Mouse (Mus musculus) ES-E14 (cell line): ENCODE results near the gene Ripor2. TPM values are rescaled to one million over a fixed set of nuclear protein-coding genes. Genes with fewer than 3 reads are reported as not detected.
"Not testable (repeated sequence)": the region's sequence is repeated elsewhere in the genome, so short reads cannot be mapped to it uniquely, and the experiment has no call there.

Source experiments
- DNase-seq: peaks from one replicate; pipeline ENCODE4 v3.0.0-alpha.2; 2013; ENCODE audit warnings: low read depth, low spot score
- H3K27ac ChIP-seq: 2 replicates; pipeline ENCODE4 v1.5.1; 2012; ENCODE audit warnings: low read depth, mild to moderate bottlenecking, low read length, moderate library complexity, mixed read lengths; ENCODE audit not compliant: poor library complexity, insufficient read depth, severe bottlenecking
- H3K36me3 ChIP-seq: 2 replicates; pipeline ENCODE4 v1.6.1; 2012; ENCODE audit warnings: mild to moderate bottlenecking, low read length, moderate library complexity, mixed read lengths; ENCODE audit not compliant: control insufficient read depth, poor library complexity, insufficient read depth, severe bottlenecking
- H3K4me1 ChIP-seq, 2 experiments: fragments of 150-350 bp in 1 of 2; sonication (generic) in 1 of 2; 2 replicates each; pipeline ENCODE4 v1.6.1; 2012; ENCODE audit warnings: low read length in 2 of 2, mild to moderate bottlenecking in 1 of 2, mixed read lengths in 1 of 2; ENCODE audit not compliant: control insufficient read depth in 2 of 2, insufficient read depth in 2 of 2, poor library complexity in 1 of 2
- H3K4me3 ChIP-seq, 2 experiments: fragments of 150-350 bp in 1 of 2; sonication (generic) in 1 of 2; 2 replicates each; pipeline ENCODE4 v1.5.1; 2012; ENCODE audit warnings: low read length in 2 of 2, low read depth in 1 of 2, mild to moderate bottlenecking in 1 of 2, mixed read lengths in 1 of 2; ENCODE audit not compliant: insufficient read depth in 1 of 2, poor library complexity in 1 of 2, severe bottlenecking in 1 of 2
- H3K9ac ChIP-seq: 2 replicates; pipeline ENCODE4 v1.6.1; 2012; ENCODE audit warnings: low read depth, mild to moderate bottlenecking, low read length, mixed read lengths; ENCODE audit not compliant: poor library complexity, insufficient read depth, severe bottlenecking
- H3K9me3 ChIP-seq: fragments of 150-350 bp; sonication (generic); 2 replicates; pipeline ENCODE4 v1.6.1; 2012; ENCODE audit warnings: low read depth, mild to moderate bottlenecking, low read length; ENCODE audit not compliant: control insufficient read depth, insufficient read depth
- CHD2 ChIP-seq: IDR thresholded peaks from 2 replicates; pipeline ENCODE4 v1.6.1; 2014; ENCODE audit warnings: mild to moderate bottlenecking, low read depth, low read length, inconsistent platforms
- HCFC1 ChIP-seq: IDR thresholded peaks from 2 replicates; pipeline ENCODE4 v1.6.1; 2012; ENCODE audit warnings: low read length, inconsistent platforms, borderline replicate concordance; ENCODE audit not compliant: insufficient read depth
- MAFK ChIP-seq: IDR thresholded peaks from 2 replicates; pipeline ENCODE4 v1.6.1; 2014; ENCODE audit warnings: mild to moderate bottlenecking, low read depth, low read length, inconsistent platforms; ENCODE audit not compliant: insufficient read depth
- ZC3H11A ChIP-seq: IDR thresholded peaks from 2 replicates; pipeline ENCODE4 v1.6.1; 2012; ENCODE audit warnings: low read depth, mild to moderate bottlenecking, inconsistent platforms, low read length, borderline replicate concordance
- ZNF384 ChIP-seq: IDR thresholded peaks from 2 replicates; pipeline ENCODE4 v1.6.1; 2012; ENCODE audit warnings: low read depth, low read length, inconsistent platforms
- in situ Hi-C, 2 experiments: fragments of 600-800 bp; cut with MboI; formaldehyde crosslinking; loops; one replicate each; pipeline ENCODE4 v1.15.1; 2025; ENCODE audit warnings: low sequenced_read_pairs in 2 of 2, inconsistent platforms in 1 of 2; ENCODE audit not compliant: unreplicated experiment in 2 of 2
- total RNA-seq: library from RNA; depleted of rRNA; stranded (reverse); fragments of 300-350 nt; gene quantifications from 2 replicates; pipeline ENCODE4 v1.2.3, GENCODE M21; 2012

Gene Ripor2
- total RNA-seq, 1 experiment, result 0.71 TPM

DNA sequence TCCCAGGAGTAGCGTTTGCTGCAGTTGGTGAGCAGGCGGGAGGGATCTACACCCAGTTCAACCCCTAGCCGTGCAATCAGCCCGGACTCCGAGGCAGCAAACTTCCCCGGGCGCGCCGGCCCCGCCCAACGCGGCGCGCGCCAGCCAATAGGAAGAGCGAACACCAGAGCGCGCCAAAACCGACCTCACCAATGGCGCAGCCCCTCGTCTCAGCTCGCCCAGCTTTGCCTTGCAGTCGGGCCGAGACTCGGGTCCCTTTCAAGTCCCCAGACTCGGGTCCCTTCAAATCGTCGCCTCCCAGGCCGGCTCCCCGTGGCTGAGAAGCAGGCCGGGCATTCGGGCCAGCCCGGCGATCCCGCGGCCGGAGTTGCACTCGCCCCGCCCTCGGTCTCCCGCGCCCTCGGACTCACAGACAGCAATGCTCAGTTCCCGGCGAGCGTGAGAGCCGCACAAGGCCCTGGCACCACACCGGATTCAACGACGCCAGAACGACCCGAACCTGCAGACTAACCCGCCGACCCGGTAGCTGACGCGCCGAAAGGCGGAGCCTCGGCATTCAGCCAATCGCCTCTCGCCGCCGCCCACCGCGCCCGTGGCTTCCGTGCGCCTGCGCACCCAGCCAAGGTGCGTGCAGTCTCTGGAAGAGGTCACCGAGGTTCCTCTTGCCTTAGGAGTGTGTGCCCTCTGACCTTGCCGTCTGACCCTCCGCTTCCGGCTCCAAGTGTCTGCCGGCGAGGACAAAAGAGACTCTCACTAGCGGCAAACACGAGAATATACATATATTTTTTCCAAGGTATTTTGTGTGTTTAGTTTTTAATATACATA, 179.6 kb downstream of the Ripor2 start, which contains the start of gene Gmnn:
Gmnn (minus strand) TSS at position 521 of the 825 bp plus-strand sequence.
- in situ Hi-C loops, result no loop called here
- Histone ChIP-seq H3K9me3 (no peaks in the 10 kb centered on the region), H3K4me1 (peaks cover 2 to 10% of the 10 kb centered on the region in 2 experiments; a peak in 2 of 4 replicates), H3K9ac (peak within 1 kb of the TSS; percentile 95), H3K27ac (peak within 1 kb of the TSS; percentile 97), H3K4me3 (peak within 1 kb of the TSS; percentile 85), H3K36me3 (peaks cover 16% of the 10 kb centered on the region)
- no peak for TF ChIP-seq ZC3H11A
- peak; percentile 17; the same call in 1 of the 2 replicates for TF ChIP-seq HCFC1
- DNase-seq, result peak; percentile 85

DNA sequence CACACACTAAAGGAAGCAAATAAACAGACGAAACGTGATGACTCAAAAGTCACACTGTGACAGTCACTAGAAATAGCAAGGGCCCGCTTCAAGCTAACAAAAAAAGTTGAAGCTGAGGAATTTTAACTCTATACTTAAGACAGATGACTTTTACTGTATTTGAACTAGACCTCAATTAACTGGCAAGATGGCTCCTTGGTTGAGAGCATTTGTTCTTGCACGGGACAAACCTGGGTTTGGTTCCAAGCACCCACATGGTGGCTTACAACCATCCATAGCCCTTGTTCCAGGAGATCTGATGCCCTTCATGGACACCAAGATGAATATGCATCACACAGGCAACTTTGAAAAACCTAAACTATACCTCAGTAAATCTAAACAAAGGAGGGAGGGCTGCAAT, 180.3 kb downstream of the Ripor2 start:
- H3K9ac ChIP-seq, result peak overlapping the region; percentile 68; the same call in 1 of the 2 replicates
- H3K9me3 ChIP-seq, result no peaks in the 10 kb centered on the region
- TF ChIP-seq MAFK (no peak), ZNF384 (no peak), CHD2 (no peak), ZC3H11A (no peak), HCFC1 (no peak)
- DNase-seq, result no peak
- in situ Hi-C loops, result no loop called here
- H3K4me1 ChIP-seq, result peaks cover 2 to 10% of the 10 kb centered on the region in 2 experiments; a peak in 2 of 4 replicates
- H3K27ac ChIP-seq, result peak overlapping the region; percentile 3; the same call in 1 of the 2 replicates
- peaks cover 16% of the 10 kb centered on the region for H3K36me3 ChIP-seq
- peak overlapping the region; percentile 85 for H3K4me3 ChIP-seq

DNA sequence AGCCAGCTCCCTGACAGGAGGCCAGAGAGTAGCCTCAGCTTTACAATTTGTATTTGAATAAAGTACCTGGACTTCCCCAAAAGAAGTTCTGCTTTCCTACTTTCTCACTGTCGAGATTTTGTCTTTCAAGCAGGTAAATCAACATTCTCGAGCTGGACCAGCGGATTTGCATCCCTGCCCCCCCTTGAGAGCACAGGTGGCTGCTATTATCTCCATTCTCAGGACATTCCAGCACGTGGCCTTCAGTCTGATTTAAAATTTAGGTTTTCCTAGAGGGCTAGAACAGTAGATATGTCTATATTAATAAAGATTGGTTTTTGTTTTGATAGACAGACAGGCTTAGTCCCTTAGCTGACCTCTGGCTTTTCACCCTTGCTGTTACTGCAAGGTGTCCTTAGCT, 185.8 kb downstream of the Ripor2 start:
- H3K4me3 ChIP-seq, in situ Hi-C loops, DNase-seq, H3K27ac ChIP-seq, H3K9me3 ChIP-seq, H3K4me1 ChIP-seq, H3K9ac ChIP-seq, H3K36me3 ChIP-seq: not testable (repeated sequence)

DNA sequence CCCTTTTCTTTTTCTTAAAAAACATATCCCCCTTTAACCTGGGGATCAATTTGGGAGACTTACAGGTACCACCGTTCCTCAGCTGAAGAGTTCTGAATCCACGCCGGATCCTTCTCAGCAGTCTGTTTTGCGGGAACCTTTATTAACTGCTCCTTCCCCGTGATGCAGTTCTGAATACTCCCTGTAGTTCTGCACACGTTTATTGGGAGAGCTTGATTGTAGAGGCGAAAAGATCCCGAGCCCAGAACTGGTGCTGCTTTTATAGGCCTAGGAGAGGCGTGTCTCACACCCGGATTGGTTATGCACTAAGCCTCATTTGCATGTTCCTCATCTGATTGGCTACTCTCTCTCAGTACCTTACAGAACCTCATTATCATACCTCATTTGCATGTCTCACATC, 189.5 kb downstream of the Ripor2 start:
- H3K4me3 ChIP-seq, H3K27ac ChIP-seq, H3K9ac ChIP-seq, H3K9me3 ChIP-seq, in situ Hi-C loops, DNase-seq, H3K36me3 ChIP-seq, H3K4me1 ChIP-seq: not testable (repeated sequence)

DNA sequence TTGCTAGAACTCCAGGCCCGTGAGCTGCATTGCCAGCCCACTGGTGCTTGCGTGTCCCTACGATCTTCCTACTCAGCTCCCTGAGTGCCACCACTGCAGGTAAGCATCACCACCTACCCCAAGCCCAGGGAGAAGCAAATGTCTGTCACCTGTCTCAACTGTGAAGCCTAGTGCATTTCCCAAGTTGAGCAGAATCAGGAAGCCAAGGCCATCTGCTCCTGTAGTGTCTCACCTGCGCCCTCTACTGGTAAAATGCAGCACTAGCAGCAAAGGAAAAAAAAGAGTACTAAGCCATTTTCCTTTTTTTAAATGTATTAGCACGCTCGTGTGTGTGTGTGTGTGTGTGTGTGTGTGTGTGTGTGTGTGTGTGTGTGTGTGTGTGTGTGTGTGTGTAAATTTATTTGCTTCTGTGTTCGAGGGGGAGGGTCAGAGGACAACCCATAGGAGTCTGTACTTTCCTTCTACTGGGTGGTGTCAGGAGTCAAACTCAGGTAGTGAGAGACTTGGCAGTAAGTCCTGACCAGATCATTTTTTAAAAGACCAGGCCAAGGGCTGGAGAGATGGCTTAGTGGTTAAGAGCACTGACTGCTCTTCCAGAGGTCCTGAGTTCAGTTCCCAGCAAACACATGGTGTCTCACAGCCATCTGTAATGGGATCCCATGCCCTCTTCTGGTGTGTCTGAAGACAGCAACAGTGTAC, 194.3 kb downstream of the Ripor2 start:
- H3K9me3 ChIP-seq, result no peaks in the 10 kb centered on the region
- H3K4me3 ChIP-seq, result no peak overlapping the region
- no peak overlapping the region for H3K9ac ChIP-seq
- in situ Hi-C loops, result no loop called here
- peak; percentile 55 for DNase-seq
- H3K4me1 ChIP-seq, result no peaks in the 10 kb centered on the region
- no peak overlapping the region for H3K27ac ChIP-seq
- H3K36me3 ChIP-seq, result no peaks in the 10 kb centered on the region
- TF ChIP-seq ZNF384, result peak; percentile 89
- no peak for TF ChIP-seq MAFK
- peak; percentile 73; the same call in 1 of the 2 replicates for TF ChIP-seq ZC3H11A
